Mouse (Mus musculus) heart, postnatal 0 days (tissue): ENCODE measurements around the gene Glp2r. TPM values are rescaled to one million over a fixed set of nuclear protein-coding genes. Genes with fewer than 3 reads are reported as not detected.

ENCODE experiments used
- ATAC-seq: fragments of 200-750 bp; cut with Nextera tagmentation; 2 replicates; pipeline ENCODE4 v1.8.0; 2017; ENCODE audit warnings: low read depth, moderate number of reproducible peaks, moderate library complexity; ENCODE audit not compliant: insufficient read depth
- DNase-seq: peaks from one replicate; pipeline ENCODE4 v3.0.0-alpha.2; 2016; ENCODE audit warnings: low spot score
- H3K27ac ChIP-seq: fragments of 300-500 bp; sonication (generic); 2 replicates; pipeline ENCODE4 v1.5.1; 2014; ENCODE audit warnings: low read depth, mild to moderate bottlenecking
- H3K27me3 ChIP-seq: fragments of 300-500 bp; sonication (generic); 2 replicates; pipeline ENCODE4 v1.6.1; 2014; ENCODE audit warnings: low read length, mixed read lengths; ENCODE audit not compliant: control insufficient read depth, insufficient read depth
- H3K36me3 ChIP-seq: fragments of 300-500 bp; sonication (generic); replicated peaks from 2 replicates; pipeline ENCODE4 v1.6.1; 2014; ENCODE audit warnings: low read length, mixed read lengths; ENCODE audit not compliant: control insufficient read depth, insufficient read depth
- H3K4me1 ChIP-seq: fragments of 300-500 bp; sonication (generic); 2 replicates; pipeline ENCODE4 v1.6.1; 2014; ENCODE audit warnings: antibody characterized with exemption; ENCODE audit not compliant: control insufficient read depth, insufficient read depth
- H3K4me2 ChIP-seq: fragments of 300-500 bp; sonication (generic); 2 replicates; pipeline ENCODE4 v1.6.1; 2014; ENCODE audit warnings: low read depth, mild to moderate bottlenecking, low read length, moderate library complexity
- H3K4me3 ChIP-seq: fragments of 300-500 bp; sonication (generic); 2 replicates; pipeline ENCODE4 v1.5.1; 2014; ENCODE audit warnings: low read depth, low read length
- H3K9ac ChIP-seq: fragments of 300-500 bp; sonication (generic); replicated peaks from 2 replicates; pipeline ENCODE4 v1.6.1; 2014; ENCODE audit warnings: low read depth, low read length, mixed read lengths
- H3K9me3 ChIP-seq: fragments of 300-500 bp; sonication (generic); replicated peaks from 2 replicates; pipeline ENCODE4 v1.6.1; 2016; ENCODE audit warnings: low read length; ENCODE audit not compliant: control insufficient read depth
- CTCF ChIP-seq: IDR thresholded peaks from 2 replicates; pipeline ENCODE4 v1.5.1; 2016; ENCODE audit warnings: antibody characterized with exemption, control low read depth, low read depth
- EP300 ChIP-seq: IDR thresholded peaks from 2 replicates; pipeline ENCODE4 v1.6.1; 2016; ENCODE audit warnings: antibody characterized with exemption, low read depth
- WGBS: fragments of 180-500 bp; shearing (Covaris S2); extraction: QIAGEN DNeasy Blood & Tissue Kit; methylation state at CpG from one replicate; pipeline ENCODE4 v1.1.7; 2014; 5-methylcytosine and 5-hydroxymethylcytosine counted together
- polyA plus RNA-seq: library from polyadenylated mRNA; unstranded; fragments of >200 nt; fragmentation: Nextera tagmentation; extraction: Ambion mirVana; gene quantifications from 2 replicates; pipeline ENCODE4 v1.2.1, GENCODE M21; 2015
- total RNA-seq: library from RNA; depleted of rRNA; stranded (reverse); fragments of >200 nt; gene quantifications from 2 replicates; pipeline ENCODE4 v1.2.3, GENCODE M21; 2014; ENCODE audit warnings: low replicate concordance

The Glp2r gene
- total and polyA plus RNA-seq, 2 experiments from 2014 or later: not detected

- DNase-seq (no peak), ATAC-seq (no peak)
- Histone ChIP-seq H3K4me3 (no peak within 1 kb of the TSS), H3K27ac (no peak within 1 kb of the TSS), H3K4me1 (no peaks in the 10 kb centered on the region), H3K36me3 (no peaks in the 10 kb centered on the region), H3K4me2 (no peak within 1 kb of the TSS), H3K9ac (no peak within 1 kb of the TSS), H3K9me3 (no peaks in the 10 kb centered on the region), H3K27me3 (no peaks in the 10 kb centered on the region)
- TF ChIP-seq CTCF (no peak), EP300 (no peak)
- WGBS: 54% methylated on average over 7 of the region's 7 CpGs
Observed at GRCm38 (mm10) chr11:67694703-67695376, 76.1 kb downstream of the Glp2r start, which contains the start of gene Rcvrn. Gene Rcvrn, plus strand, starts transcription at chr11:67695326.

GRCm38 (mm10) chr11:67686109-67686508, 84.8 kb downstream of the Glp2r start:
- Histone ChIP-seq H3K4me3 (no peak overlapping the region), H3K9ac (no peak overlapping the region), H3K27me3 (no peaks in the 10 kb centered on the region), H3K9me3 (no peaks in the 10 kb centered on the region), H3K4me2 (no peak overlapping the region), H3K36me3 (no peaks in the 10 kb centered on the region), H3K27ac (no peak overlapping the region), H3K4me1 (no peaks in the 10 kb centered on the region)
- no peak for DNase-seq
- ATAC-seq: no peak
- WGBS: 80% methylated on average over 2 of the region's 2 CpGs
- TF ChIP-seq EP300 (no peak), CTCF (no peak)

GRCm38 (mm10) chr11:67681871-67682270, 89.1 kb downstream of the Glp2r start:
- H3K27ac ChIP-seq: no peak overlapping the region
- H3K4me3 ChIP-seq: no peak overlapping the region
- no peaks in the 10 kb centered on the region for H3K4me1 ChIP-seq
- DNase-seq (no peak), ATAC-seq (no peak)
- 83% methylated on average over 3 of the region's 3 CpGs for WGBS
- H3K36me3 ChIP-seq: no peaks in the 10 kb centered on the region
- H3K9ac ChIP-seq: no peak overlapping the region
- no peaks in the 10 kb centered on the region for H3K27me3 ChIP-seq
- H3K4me2 ChIP-seq: no peak overlapping the region
- no peaks in the 10 kb centered on the region for H3K9me3 ChIP-seq
- TF ChIP-seq CTCF: no peak
- no peak for TF ChIP-seq EP300

- Histone ChIP-seq H3K36me3 (no peaks in the 10 kb centered on the region), H3K4me2 (no peak overlapping the region)
- WGBS: 86% methylated on average over 2 of the region's 2 CpGs
Observed at GRCm38 (mm10) chr11:67679930-67680329, 91.0 kb downstream of the Glp2r start.

GRCm38 (mm10) chr11:67679300-67679699, 91.7 kb downstream of the Glp2r start:
- 53% methylated on average over 5 of the region's 5 CpGs for WGBS
- Histone ChIP-seq H3K4me3 (no peak overlapping the region), H3K4me1 (no peaks in the 10 kb centered on the region; the same call in 1 of the 2 replicates), H3K36me3 (no peaks in the 10 kb centered on the region), H3K9me3 (no peaks in the 10 kb centered on the region), H3K9ac (no peak overlapping the region), H3K27me3 (no peaks in the 10 kb centered on the region), H3K27ac (no peak overlapping the region), H3K4me2 (no peak overlapping the region)
- no peak for DNase-seq
- no peak for ATAC-seq
- TF ChIP-seq CTCF (no peak), EP300 (no peak)

More at GRCm38 (mm10) chr11:67679930-67680329, 91.0 kb downstream of the Glp2r start:
- no peak for TF ChIP-seq EP300
- TF ChIP-seq CTCF: no peak
- no peak overlapping the region for H3K4me3 ChIP-seq
- H3K27ac ChIP-seq: no peak overlapping the region
- no peaks in the 10 kb centered on the region for H3K9me3 ChIP-seq
- H3K27me3 ChIP-seq: no peaks in the 10 kb centered on the region
- no peak overlapping the region for H3K9ac ChIP-seq
- H3K4me1 ChIP-seq: no peaks in the 10 kb centered on the region; the same call in 1 of the 2 replicates
- no peak for ATAC-seq
- no peak for DNase-seq
